Mouse (Mus musculus): ENCODE results near the gene Abcg4.
"Not testable (repeated sequence)": the region's sequence is repeated elsewhere in the genome, so short reads cannot be mapped to it uniquely, and the experiment has no call there.

Gene Abcg4

GRCm38 (mm10) chr9:44288076-44288958 lies at the start of gene Abcg4:
Abcg4 (minus strand) TSS chr9:44288615.
- DNase-seq (ENCODE audit: low spot score in 2 of 2) = peak; percentile 32 to 66

- DNase-seq (ENCODE audit: low spot score in 2 of 2) = no peak
Measured at GRCm38 (mm10) chr9:44337436-44338169, 49.2 kb upstream of the Abcg4 start.

- no peak for DNase-seq (ENCODE audit: low spot score in 2 of 2)
Measured at GRCm38 (mm10) chr9:44336964-44337363, 48.5 kb upstream of the Abcg4 start.

GRCm38 (mm10) chr9:44336513-44336912 lies 48.1 kb upstream of the Abcg4 start:
- DNase-seq (ENCODE audit: low spot score in 2 of 2) = not testable (repeated sequence)

- DNase-seq (ENCODE audit: low spot score in 2 of 2) = no peak
Measured at GRCm38 (mm10) chr9:44336093-44336406, 47.6 kb upstream of the Abcg4 start.

- peak in 1 of 2 experiments; percentile 36 for DNase-seq (ENCODE audit: low spot score in 2 of 2)
Measured at GRCm38 (mm10) chr9:44335331-44336092, 47.1 kb upstream of the Abcg4 start.

GRCm38 (mm10) chr9:44334396-44335330 lies 46.2 kb upstream of the Abcg4 start, which contains the start of gene H2afx:
H2afx (plus strand) TSS chr9:44334694.
- DNase-seq (ENCODE audit: low spot score in 2 of 2) = peak; percentile 98 to 99

- no peak for DNase-seq (ENCODE audit: low spot score in 2 of 2)
Measured at GRCm38 (mm10) chr9:44332918-44333638, 44.7 kb upstream of the Abcg4 start.

GRCm38 (mm10) chr9:44330736-44331135 lies 42.3 kb upstream of the Abcg4 start:
- DNase-seq (ENCODE audit: low spot score in 2 of 2) = no peak

GRCm38 (mm10) chr9:44327926-44328325 lies 39.5 kb upstream of the Abcg4 start:
- no peak for DNase-seq (ENCODE audit: low spot score in 2 of 2)

- peak in 1 of 2 experiments; percentile 41 for DNase-seq (ENCODE audit: low spot score in 2 of 2)
Measured at GRCm38 (mm10) chr9:44327064-44327711, 38.8 kb upstream of the Abcg4 start.

GRCm38 (mm10) chr9:44326371-44327063 lies 38.1 kb upstream of the Abcg4 start:
- peak; percentile 80 to 82 for DNase-seq (ENCODE audit: low spot score in 2 of 2)

- DNase-seq (ENCODE audit: low spot score in 2 of 2) = no peak
Measured at GRCm38 (mm10) chr9:44325768-44326370, 37.5 kb upstream of the Abcg4 start, which contains the start of gene Dpagt1. Dpagt1 (plus strand) TSS chr9:44326019.

- not testable (repeated sequence) for DNase-seq (ENCODE audit: low spot score in 2 of 2)
Measured at GRCm38 (mm10) chr9:44325032-44325767, 36.8 kb upstream of the Abcg4 start.

- DNase-seq (ENCODE audit: low spot score in 2 of 2) = no peak
Measured at GRCm38 (mm10) chr9:44324147-44324546, 35.7 kb upstream of the Abcg4 start.

GRCm38 (mm10) chr9:44323656-44324055 lies 35.2 kb upstream of the Abcg4 start:
- not testable (repeated sequence) for DNase-seq (ENCODE audit: low spot score in 2 of 2)

- no peak for DNase-seq (ENCODE audit: low spot score in 2 of 2)
Measured at GRCm38 (mm10) chr9:44320799-44321133, 32.4 kb upstream of the Abcg4 start.

Data from spleen, postnatal 36 days (tissue).